Mouse (Mus musculus) midbrain, embryonic 13.5 days (tissue): Measurements from ENCODE around the gene Acot5. TPM values are rescaled to one million over a fixed set of nuclear protein-coding genes. Genes with fewer than 3 reads are reported as not detected.
"Not testable (repeated sequence)": the region's sequence is repeated elsewhere in the genome, so short reads cannot be mapped to it uniquely, and the experiment has no call there.

Experiments
- ATAC-seq: fragments of 200-750 bp; cut with Nextera tagmentation; 2 replicates; pipeline ENCODE4 v1.8.0; 2017; ENCODE audit warnings: mild to moderate bottlenecking, moderate TSS enrichment, moderate library complexity
- H3K27ac ChIP-seq: fragments of 300-500 bp; sonication (generic); 2 replicates; pipeline ENCODE4 v1.5.1; 2015; ENCODE audit warnings: inconsistent platforms, mild to moderate bottlenecking, moderate library complexity
- H3K27me3 ChIP-seq: fragments of 300-500 bp; sonication (generic); 2 replicates; pipeline ENCODE4 v1.6.1; 2015; ENCODE audit warnings: mild to moderate bottlenecking, inconsistent platforms
- H3K36me3 ChIP-seq: fragments of 300-500 bp; sonication (generic); 2 replicates; pipeline ENCODE4 v1.6.1; 2015; ENCODE audit warnings: mild to moderate bottlenecking, inconsistent platforms
- H3K4me1 ChIP-seq: fragments of 300-500 bp; sonication (generic); replicated peaks from 2 replicates; pipeline ENCODE4 v1.6.1; 2015; ENCODE audit warnings: inconsistent platforms
- H3K4me2 ChIP-seq: fragments of 300-500 bp; sonication (generic); replicated peaks from 2 replicates; pipeline ENCODE4 v1.6.1; 2015; ENCODE audit warnings: moderate library complexity, mild to moderate bottlenecking, inconsistent platforms
- H3K4me3 ChIP-seq: fragments of 300-500 bp; sonication (generic); replicated peaks from 2 replicates; pipeline ENCODE4 v1.5.1; 2015; ENCODE audit warnings: mild to moderate bottlenecking, inconsistent platforms
- H3K9ac ChIP-seq: fragments of 300-500 bp; sonication (generic); replicated peaks from 2 replicates; pipeline ENCODE4 v1.6.1; 2015; ENCODE audit warnings: mild to moderate bottlenecking, inconsistent platforms
- H3K9me3 ChIP-seq: fragments of 300-500 bp; sonication (generic); 2 replicates; pipeline ENCODE4 v1.6.1; 2016; ENCODE audit warnings: mild to moderate bottlenecking, inconsistent platforms
- WGBS: fragments of 180-500 bp; shearing (Covaris S2); methylation state at CpG from one replicate; pipeline ENCODE4 v1.1.7; 2015; 5-methylcytosine and 5-hydroxymethylcytosine counted together
- polyA plus RNA-seq: library from polyadenylated mRNA; unstranded; fragments of >200 nt; fragmentation: Nextera tagmentation; extraction: Ambion mirVana; gene quantifications from 2 replicates; pipeline ENCODE4 v1.2.1, GENCODE M21; 2015

Acot5 gene
- polyA plus RNA-seq, 1 experiment from 2014 or later, result not detected

DNA sequence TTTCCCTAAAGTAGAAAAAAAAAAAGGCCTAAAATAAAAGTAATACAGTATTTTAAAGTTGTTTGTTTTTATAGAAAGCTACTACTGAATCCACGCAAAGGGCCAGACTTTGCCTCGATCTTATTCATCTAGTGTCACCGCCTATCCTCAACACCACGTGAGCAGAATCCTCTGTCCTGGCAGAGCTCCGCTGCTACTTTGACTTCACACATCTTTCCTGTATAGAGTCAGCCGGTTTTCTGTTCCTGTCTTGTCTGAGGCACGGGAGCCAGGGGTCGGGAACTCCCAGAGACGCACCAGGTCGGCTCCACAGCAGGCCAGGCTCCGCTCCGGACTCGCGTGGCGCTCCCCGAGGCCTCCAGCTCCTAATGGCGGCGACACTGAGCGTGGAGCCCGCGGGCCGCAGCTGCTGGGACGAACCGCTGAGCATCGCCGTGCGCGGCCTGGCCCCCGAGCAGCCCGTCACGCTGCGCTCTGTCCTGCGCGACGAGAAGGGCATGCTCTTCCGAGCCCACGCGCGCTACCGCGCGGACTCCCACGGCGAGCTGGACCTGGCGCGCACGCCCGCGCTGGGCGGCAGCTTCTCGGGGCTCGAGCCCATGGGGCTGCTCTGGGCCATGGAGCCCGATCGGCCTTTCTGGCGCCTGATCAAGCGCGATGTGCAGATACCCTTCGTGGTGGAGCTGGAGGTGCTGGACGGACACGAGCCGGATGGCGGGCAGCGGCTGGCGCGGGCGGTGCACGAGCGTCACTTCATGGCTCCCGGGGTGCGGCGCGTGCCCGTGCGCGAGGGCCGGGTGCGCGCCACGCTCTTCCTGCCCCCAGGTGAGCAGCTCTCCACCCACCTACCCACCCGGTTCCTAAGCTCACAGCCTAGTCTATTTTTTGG, 31.7 kb downstream of the Acot5 start, which contains the start of gene Acot6:
TSS of gene Acot6 (plus strand) at position 51 of the 889 bp plus-strand sequence.
- ATAC-seq, result peak; percentile 82
- H3K27me3 ChIP-seq, H3K9me3 ChIP-seq, H3K4me1 ChIP-seq, H3K36me3 ChIP-seq, H3K27ac ChIP-seq: not testable (repeated sequence)
- under 1% methylated on average over 80 of the region's 80 CpGs for WGBS
- Histone ChIP-seq H3K9ac (peak within 1 kb of the TSS; percentile 68), H3K4me2 (peak within 1 kb of the TSS; percentile 73), H3K4me3 (peak within 1 kb of the TSS; percentile 54)

DNA sequence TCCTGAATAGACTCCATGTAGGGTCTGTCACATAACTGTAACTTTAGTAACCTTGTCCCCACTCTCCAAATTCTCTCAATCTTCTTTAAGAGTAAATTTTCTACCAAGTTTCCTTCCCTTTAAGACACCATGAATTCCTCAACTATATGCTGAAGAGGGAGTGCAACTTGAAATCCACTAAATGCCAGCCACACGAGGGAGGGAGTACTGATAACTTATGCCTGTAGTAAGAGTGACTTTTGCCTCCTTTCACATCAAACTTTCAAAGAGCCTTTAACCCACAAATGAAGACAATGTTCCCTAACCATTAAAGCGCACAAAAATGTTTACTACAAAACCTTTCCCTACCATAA, 32.3 kb downstream of the Acot5 start:
- H3K4me3 ChIP-seq, result peak overlapping the region; percentile 54
- no peak overlapping the region for H3K9ac ChIP-seq
- H3K4me1 ChIP-seq, result peaks cover 5% of the 10 kb centered on the region; the same call in 1 of the 2 replicates
- WGBS, result 64% methylated on average over 2 of the region's 2 CpGs
- no peak overlapping the region for H3K27ac ChIP-seq
- peak overlapping the region; percentile 73 for H3K4me2 ChIP-seq
- no peaks in the 10 kb centered on the region for H3K9me3 ChIP-seq
- H3K27me3 ChIP-seq, result peaks cover 4% of the 10 kb centered on the region; the same call in 1 of the 2 replicates
- ATAC-seq, result no peak
- H3K36me3 ChIP-seq, result no peaks in the 10 kb centered on the region

DNA sequence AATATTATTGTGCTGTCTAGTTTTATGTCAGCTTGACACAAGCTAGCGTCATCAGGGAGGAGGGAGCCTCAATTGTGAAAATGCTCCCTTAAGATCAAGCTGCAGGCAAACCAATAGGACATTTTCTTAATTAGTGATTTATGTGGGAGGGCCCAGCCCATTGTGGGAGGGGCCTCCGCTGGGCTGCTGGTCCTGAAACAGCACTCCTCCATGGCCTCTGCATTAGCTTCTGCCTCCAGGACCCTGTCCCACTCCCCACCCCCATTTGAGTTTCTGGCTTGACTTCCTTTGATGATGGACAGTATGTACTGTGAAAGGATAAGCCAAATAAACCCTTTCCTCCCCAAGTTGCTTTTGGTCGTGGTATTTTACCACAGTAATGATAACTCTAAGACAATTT, 37.9 kb downstream of the Acot5 start:
- no peaks in the 10 kb centered on the region for H3K36me3 ChIP-seq
- H3K27me3 ChIP-seq, result no peaks in the 10 kb centered on the region
- H3K4me3 ChIP-seq, result no peak overlapping the region
- no peak for ATAC-seq
- H3K4me1 ChIP-seq, result no peaks in the 10 kb centered on the region
- H3K4me2 ChIP-seq, result no peak overlapping the region
- H3K9ac ChIP-seq, result no peak overlapping the region
- 79% methylated on average over 3 of the region's 3 CpGs for WGBS
- no peak overlapping the region for H3K27ac ChIP-seq
- H3K9me3 ChIP-seq, result no peaks in the 10 kb centered on the region

DNA sequence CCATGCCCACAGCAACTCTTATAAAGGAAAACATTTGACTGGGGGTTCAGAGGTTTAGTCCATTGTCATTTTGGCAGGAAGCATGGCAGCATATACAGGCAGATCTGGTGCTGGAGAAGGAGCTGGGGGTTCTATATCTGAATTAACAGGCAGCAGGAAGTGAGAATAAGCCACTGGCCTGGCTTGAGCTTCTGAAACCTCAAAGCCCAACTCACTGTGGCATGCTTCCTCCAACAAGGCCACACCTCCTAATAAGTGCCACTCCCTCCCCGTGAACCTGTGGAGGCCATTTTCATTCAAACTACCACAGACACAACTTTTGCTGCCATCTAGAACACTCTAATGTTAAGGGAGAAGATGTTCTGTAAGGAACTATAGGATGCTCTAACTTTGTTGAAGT, 38.6 kb downstream of the Acot5 start:
- WGBS, result 86% methylated on average over 1 of the region's 1 CpGs
- H3K4me3 ChIP-seq, result no peak overlapping the region
- no peak for ATAC-seq
- no peaks in the 10 kb centered on the region for H3K27me3 ChIP-seq
- H3K36me3 ChIP-seq, result no peaks in the 10 kb centered on the region
- H3K9ac ChIP-seq, result no peak overlapping the region
- H3K9me3 ChIP-seq, result no peaks in the 10 kb centered on the region
- H3K4me2 ChIP-seq, result no peak overlapping the region
- no peaks in the 10 kb centered on the region for H3K4me1 ChIP-seq
- no peak overlapping the region for H3K27ac ChIP-seq

DNA sequence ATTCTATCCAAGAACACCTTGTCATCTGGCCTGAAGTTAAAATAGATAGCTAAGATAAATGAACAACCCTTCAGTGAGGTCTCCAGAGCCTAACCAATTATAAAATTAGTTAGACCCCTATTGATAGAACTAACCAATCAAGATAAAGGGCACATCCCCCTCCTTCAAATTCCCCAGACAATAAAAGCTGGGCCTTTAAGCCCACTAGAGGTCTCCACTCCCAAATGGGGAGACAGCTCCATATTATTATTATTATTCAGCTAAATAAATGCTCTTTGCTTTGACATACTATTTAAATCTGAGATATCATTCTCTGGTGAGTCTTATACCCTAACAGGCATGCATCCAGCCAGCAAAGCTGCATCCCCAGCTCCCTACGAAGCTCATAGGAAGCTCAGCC, 40.8 kb downstream of the Acot5 start:
- no peak overlapping the region for H3K4me2 ChIP-seq

DNA sequence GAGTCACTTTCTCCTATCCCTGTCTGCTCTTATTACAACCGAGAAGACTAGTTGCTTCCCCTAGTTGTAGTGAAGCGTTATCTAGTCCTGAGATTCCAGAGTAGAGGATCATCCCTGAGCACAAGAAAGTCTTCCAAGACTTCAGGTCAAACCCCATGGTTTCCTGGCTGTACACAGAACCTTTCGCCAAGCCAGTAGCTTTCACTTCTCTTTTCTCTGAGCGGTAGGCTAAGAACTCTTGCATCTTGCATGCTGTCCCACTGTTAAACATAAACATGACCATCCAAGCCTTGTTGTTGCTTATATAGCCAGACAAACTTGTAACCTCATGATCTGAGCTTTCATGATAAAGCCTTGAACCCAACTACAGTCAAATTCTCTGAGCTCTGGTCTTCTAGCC, 41.7 kb downstream of the Acot5 start:
- H3K9me3 ChIP-seq, result no peaks in the 10 kb centered on the region

More for the DNA sequence above, 40.8 kb downstream of the Acot5 start:
- H3K4me1 ChIP-seq, result peaks cover 4% of the 10 kb centered on the region
- no peak overlapping the region for H3K27ac ChIP-seq
- no peaks in the 10 kb centered on the region for H3K36me3 ChIP-seq
- H3K4me3 ChIP-seq, result no peak overlapping the region
- 81% methylated on average over 1 of the region's 1 CpGs for WGBS
- no peaks in the 10 kb centered on the region for H3K27me3 ChIP-seq
- H3K9ac ChIP-seq, result no peak overlapping the region
- H3K9me3 ChIP-seq, result no peaks in the 10 kb centered on the region
- no peak for ATAC-seq

DNA sequence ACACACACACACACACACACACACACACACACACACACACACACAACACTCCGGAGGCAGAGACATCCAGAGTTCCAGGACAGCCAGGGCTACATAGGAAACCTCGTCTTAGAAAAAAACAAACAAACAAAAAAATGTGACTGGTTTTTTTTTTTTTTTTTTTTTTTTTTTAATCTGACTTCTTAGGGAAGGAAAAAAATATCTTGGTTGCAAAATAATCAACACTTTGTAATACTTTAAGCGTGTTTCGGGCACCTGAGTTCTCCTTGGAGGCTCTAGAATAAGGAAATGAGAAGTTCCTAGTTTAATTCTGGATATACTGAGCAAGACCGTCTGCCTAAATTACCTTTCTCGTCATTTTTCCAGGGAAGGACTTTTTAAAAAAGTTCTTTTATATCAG, 44.6 kb downstream of the Acot5 start:
- Histone ChIP-seq H3K27me3 (no peaks in the 10 kb centered on the region), H3K4me1 (peaks cover 12% of the 10 kb centered on the region), H3K9me3 (no peaks in the 10 kb centered on the region), H3K4me3 (peak overlapping the region; percentile 79), H3K27ac (no peak overlapping the region), H3K9ac (no peak overlapping the region; the same call in 1 of the 2 replicates), H3K36me3 (no peaks in the 10 kb centered on the region), H3K4me2 (peak overlapping the region; percentile 76)
- no peak for ATAC-seq
- 52% methylated on average over 6 of the region's 6 CpGs for WGBS

More for the DNA sequence above, 41.7 kb downstream of the Acot5 start:
- peaks cover 12% of the 10 kb centered on the region for H3K4me1 ChIP-seq
- WGBS, result 94% methylated on average over 4 of the region's 4 CpGs
- no peak overlapping the region for H3K4me3 ChIP-seq
- no peak overlapping the region for H3K9ac ChIP-seq
- no peak overlapping the region for H3K27ac ChIP-seq
- no peak overlapping the region for H3K4me2 ChIP-seq
- no peak for ATAC-seq
- no peaks in the 10 kb centered on the region for H3K27me3 ChIP-seq
- no peaks in the 10 kb centered on the region for H3K36me3 ChIP-seq

DNA sequence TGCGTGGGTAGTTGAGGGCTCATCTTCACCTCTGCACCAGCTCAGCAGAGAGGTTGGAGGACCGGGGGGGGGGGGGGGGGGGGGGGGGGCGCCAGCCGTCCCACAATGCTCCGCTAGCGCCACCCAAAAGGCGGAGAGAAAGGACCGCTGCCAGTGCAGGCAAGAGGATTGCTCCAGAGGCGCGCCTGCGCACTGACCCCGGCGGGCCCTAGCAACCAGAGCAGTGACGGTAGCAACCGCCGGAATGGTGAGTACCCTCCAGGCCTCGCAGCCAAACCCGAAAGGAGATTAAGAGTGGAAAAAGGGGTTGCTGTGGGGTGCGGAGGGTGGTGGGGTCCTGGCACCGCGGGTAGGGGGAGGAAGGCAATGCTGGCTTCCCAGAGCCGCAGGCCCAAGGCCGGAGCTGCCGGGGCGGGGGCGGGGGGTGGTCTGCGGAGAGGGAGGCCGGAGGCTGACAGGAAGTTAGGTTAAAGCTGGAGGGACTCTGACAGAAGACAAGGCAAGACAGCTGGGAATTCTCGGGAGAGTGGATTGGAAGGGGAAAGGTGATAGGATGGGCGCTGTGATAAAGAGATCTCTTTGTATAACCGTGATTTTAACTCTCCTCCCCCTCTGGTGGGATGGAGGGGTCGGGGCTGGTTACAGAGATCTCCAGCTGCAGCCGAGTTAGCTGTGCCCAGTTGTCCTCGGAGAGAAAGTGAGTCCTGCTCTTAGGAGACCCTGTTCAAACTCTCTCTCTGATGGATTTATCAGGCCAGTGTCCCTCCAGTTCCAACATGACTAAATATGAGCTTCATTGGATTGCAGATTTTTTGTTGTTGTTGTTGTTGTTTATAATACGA, 45.2 kb downstream of the Acot5 start, which contains the start of gene Dnal1:
TSS of gene Dnal1 (plus strand) at position 214 of the 842 bp plus-strand sequence.
- peak; percentile 99 for ATAC-seq
- H3K9ac ChIP-seq, result peak within 1 kb of the TSS; percentile 77
- H3K27me3 ChIP-seq, result no peaks in the 10 kb centered on the region
- WGBS, result 3% methylated on average over 28 of the region's 35 CpGs
- H3K4me3 ChIP-seq, result peak within 1 kb of the TSS; percentile 79
- H3K4me1 ChIP-seq, result peaks cover 12% of the 10 kb centered on the region
- H3K4me2 ChIP-seq, result peak within 1 kb of the TSS; percentile 76
- H3K9me3 ChIP-seq, result no peaks in the 10 kb centered on the region
- H3K27ac ChIP-seq, result peak within 1 kb of the TSS; percentile 73
- H3K36me3 ChIP-seq, result no peaks in the 10 kb centered on the region

DNA sequence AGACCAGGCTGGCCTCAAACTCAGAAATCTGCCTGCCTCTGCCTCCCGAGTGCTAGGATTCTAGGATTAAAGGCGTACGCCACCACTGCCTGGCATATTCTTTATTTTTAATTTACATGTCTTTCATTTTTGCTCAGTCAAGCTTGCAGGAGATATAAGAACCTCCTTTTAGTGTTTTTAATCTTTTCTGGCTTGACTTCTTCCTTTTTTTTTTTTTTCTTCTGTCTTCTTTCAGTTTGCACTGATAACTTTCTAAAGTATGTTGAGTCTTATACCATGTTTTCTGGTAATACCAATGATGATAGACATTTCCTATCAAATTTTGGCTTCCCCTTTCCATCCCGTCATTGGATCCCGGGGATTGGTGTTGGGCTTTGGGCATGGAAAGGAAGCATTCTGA, 50.5 kb downstream of the Acot5 start:
- Histone ChIP-seq H3K9ac (no peak overlapping the region), H3K27ac (no peak overlapping the region), H3K36me3 (peaks cover 6% of the 10 kb centered on the region), H3K4me2 (no peak overlapping the region), H3K4me3 (no peak overlapping the region), H3K9me3 (no peaks in the 10 kb centered on the region), H3K27me3 (no peaks in the 10 kb centered on the region), H3K4me1 (peaks cover 12% of the 10 kb centered on the region)
- no peak for ATAC-seq
- WGBS, result 94% methylated on average over 5 of the region's 5 CpGs

Other genes starting within 250 kb of the Acot5 start
- gene Numb, start 147.4 kb upstream of the Acot5 start, polyA plus RNA-seq, result 22.1 and 23.6 TPM in 2 replicates
- 9.1 and 12.1 TPM in 2 replicates for gene Riox1, start 118.7 kb upstream of the Acot5 start, polyA plus RNA-seq
- gene Heatr4, start 84.5 kb upstream of the Acot5 start, polyA plus RNA-seq, result not detected in 2 replicates
- 10.6 and 11.8 TPM in 2 replicates for gene Acot2, start 81.5 kb upstream of the Acot5 start, polyA plus RNA-seq
- gene Acot1, start 59.8 kb upstream of the Acot5 start, polyA plus RNA-seq, result 64.6 and 66.8 TPM in 2 replicates
- 0.05 and 0.09 TPM in 2 replicates for gene Acot4, start 30.9 kb upstream of the Acot5 start, polyA plus RNA-seq
- not detected in 2 replicates for gene Gm49366, start 30.4 kb upstream of the Acot5 start, polyA plus RNA-seq
- 0.70 and 1.0 TPM in 2 replicates for gene Acot3, start 17.2 kb upstream of the Acot5 start, polyA plus RNA-seq
- gene Acot6, start 31.3 kb downstream of the Acot5 start, polyA plus RNA-seq, result 0.81 and 0.96 TPM in 2 replicates
- gene Dnal1, start 45.0 kb downstream of the Acot5 start, polyA plus RNA-seq, result 7.8 and 9.7 TPM in 2 replicates
- 5.5 and 6.5 TPM in 2 replicates for gene Pnma1, start 79.2 kb downstream of the Acot5 start, polyA plus RNA-seq
- gene Elmsan1, start 149.6 kb downstream of the Acot5 start, polyA plus RNA-seq, result 3.6 and 5.2 TPM in 2 replicates
- gene Ptgr2, start 215.9 kb downstream of the Acot5 start, polyA plus RNA-seq, result 14.0 and 16.4 TPM in 2 replicates
- gene Zfp410, start 247.5 kb downstream of the Acot5 start, polyA plus RNA-seq, result 103 TPM in 2 replicates